Mouse (Mus musculus) thymus, postnatal 25 days (tissue): ENCODE data around the gene Wfdc1.

Source experiments
- DNase-seq: peaks from one replicate; pipeline ENCODE4 v3.0.0; 2022

Wfdc1 gene

DNA sequence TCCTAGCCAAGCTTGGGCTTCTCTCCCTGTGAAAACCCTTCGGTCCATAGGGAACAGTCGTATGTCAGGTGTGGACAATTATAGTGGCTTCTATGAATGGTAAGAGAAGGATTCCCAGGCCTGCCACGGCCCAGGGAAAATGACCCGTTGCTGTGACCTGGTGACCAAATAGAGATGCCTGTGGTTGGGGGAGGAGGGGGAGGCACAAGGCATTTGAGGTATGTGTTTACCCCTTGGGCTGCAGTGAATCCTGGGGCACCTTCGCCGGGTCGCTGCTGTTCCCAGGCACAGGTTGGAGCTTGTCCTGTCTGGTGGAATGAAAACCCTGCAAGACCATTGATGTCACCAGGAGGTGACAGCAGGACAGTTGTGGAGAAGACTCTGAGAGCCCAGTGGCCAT lies 28.5 kb downstream of the Wfdc1 start:
- no peak for DNase-seq

GRCm38 (mm10) chr8:119697163-119697562 lies 31.0 kb downstream of the Wfdc1 start:
- no peak for DNase-seq

DNA sequence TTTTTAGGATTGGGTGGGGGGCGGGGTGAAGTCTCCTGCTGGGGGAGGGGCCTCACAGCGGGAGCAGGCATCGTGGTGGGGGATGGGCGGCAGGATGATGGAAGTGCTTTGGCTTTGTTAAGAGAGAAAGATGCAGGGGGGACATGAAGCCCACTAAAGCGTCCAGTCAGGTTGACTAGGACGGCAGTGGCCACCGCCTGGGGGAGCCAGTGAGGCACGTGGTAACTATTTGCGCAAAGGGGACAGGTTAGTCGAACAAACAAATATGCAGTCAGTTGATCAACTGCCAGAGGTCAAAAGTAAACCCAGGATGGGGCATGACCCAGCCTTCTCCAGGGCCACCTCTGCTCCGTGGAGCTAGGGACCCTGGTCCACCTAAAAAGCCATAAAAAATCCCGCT lies 32.8 kb downstream of the Wfdc1 start:
- peak; percentile 59 for DNase-seq

DNA sequence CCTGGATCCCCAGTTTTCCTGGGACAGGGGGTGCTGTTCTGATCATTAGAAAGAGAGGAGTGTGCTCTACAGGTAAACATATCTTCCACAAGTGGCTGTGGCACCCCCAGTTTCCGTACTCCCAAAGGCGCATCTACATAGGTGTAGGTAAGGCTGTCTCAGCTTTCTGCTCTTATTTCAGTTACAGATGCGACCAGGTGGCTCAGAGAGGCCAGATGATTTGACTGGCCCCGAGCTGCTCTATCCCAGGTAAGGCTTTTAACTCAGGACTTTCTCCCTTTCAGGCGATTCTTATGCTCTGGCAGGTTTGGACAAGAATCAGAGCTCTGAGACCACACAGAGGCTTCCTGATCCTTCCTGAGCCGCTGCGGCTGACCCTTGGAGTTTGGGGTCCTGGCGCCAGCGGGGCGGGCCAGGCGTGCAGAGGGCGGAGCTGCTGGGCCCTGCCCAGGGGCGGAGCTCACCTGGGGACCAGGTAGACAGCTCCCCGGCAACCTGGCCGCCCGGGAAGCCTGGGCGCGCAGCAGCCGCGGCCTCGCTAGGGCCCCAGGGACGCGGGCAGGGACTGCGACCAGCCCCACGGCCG lies 33.5 kb downstream of the Wfdc1 start, which contains the start of gene Atp2c2:
Gene Atp2c2 (plus strand): TSS at position 461 of the 586 bp plus-strand sequence.
- no peak for DNase-seq

DNA sequence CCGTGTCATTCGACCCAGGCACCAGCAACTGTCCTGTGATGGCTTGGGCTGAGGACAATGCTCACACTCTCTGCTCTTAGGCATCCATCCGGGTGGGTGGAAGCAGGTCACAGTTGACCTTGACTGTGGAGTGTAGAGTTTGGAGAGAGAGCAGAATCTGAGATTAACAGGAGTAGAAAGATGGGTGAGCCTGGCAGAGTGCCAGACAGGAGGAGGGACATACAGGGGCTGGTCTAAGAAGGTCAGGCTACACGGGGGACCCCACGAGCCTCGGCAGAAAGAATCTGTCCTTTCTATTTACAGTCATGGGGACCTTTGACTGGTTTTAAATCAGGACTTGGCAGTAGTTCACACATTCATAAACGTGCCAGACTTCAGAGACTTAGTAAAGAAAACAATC lies 36.8 kb downstream of the Wfdc1 start:
- no peak for DNase-seq

- no peak for DNase-seq
Observed at GRCm38 (mm10) chr8:119707146-119707545, 41.0 kb downstream of the Wfdc1 start.

GRCm38 (mm10) chr8:119708471-119708870 lies 42.3 kb downstream of the Wfdc1 start:
- DNase-seq = no peak

- DNase-seq = no peak
Observed at GRCm38 (mm10) chr8:119708878-119709702, 42.9 kb downstream of the Wfdc1 start.

GRCm38 (mm10) chr8:119709703-119710093 lies 43.5 kb downstream of the Wfdc1 start:
- DNase-seq = no peak

DNA sequence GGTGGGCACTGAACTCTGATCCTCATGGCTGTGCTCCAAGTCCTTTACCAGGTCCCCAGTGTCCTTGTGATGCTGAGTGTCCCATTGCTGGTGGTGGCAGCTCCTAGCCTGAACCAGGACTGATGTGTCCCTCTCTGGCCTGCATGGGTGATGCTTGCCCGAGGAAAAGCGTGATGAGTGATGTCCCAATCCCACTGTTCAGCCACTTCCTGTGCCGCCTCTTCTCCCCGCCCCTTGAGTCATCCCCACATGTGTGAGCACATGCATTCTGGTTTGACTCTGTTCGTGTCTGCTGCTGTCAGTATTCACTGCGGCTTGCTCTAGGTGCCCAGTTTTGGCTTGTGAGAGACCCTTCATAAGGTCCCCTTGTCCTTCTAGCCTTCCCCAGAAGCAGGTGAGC lies 46.1 kb downstream of the Wfdc1 start:
- no peak for DNase-seq

- DNase-seq = no peak
Observed at GRCm38 (mm10) chr8:119713421-119713820, 47.3 kb downstream of the Wfdc1 start.

DNA sequence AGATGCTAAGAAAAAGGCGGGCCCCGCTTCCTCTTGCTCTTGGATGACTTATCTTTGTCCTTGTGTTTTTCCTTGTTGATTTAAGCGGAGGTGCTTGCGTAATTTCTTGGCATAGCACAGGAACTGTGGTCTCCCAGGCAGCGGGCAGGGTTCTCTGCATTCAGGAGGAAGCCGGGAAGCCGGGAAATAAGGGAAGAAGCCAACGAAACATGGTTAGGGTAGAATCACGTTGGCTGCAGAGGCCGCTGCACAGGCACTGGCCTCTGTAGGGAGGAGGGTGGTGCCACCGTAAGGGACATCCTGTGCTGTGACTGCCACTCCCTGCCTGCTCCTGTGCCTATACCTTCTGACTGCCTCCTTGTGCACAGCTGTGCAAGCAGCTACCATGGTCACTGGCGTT lies 49.1 kb downstream of the Wfdc1 start:
- no peak for DNase-seq

- no peak for DNase-seq
Observed at GRCm38 (mm10) chr8:119716730-119717299, 50.6 kb downstream of the Wfdc1 start.

- DNase-seq = peak; percentile 46
Observed at GRCm38 (mm10) chr8:119717765-119718164, 51.6 kb downstream of the Wfdc1 start.

GRCm38 (mm10) chr8:119719011-119719501 lies 52.9 kb downstream of the Wfdc1 start:
- no peak for DNase-seq

DNA sequence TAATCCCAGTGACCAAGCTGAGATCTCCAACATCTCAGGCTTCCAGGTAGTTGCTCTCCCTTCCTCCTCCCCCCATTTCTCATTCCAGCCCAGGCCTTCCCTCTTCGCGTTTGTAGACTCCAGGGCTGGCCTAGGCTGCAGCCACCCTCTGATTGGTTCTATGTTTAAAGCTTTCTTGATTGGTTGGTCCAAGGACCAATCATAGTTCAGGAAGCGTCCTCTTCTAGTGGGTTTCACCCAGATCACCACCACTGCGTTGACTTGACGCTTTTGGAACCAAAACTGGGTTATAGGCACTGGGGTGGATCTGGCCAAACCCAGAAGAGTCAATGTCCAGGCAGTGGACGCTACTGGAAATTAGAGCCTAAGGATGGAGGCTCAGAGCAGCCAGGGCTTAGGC lies 56.2 kb downstream of the Wfdc1 start:
- no peak for DNase-seq

DNA sequence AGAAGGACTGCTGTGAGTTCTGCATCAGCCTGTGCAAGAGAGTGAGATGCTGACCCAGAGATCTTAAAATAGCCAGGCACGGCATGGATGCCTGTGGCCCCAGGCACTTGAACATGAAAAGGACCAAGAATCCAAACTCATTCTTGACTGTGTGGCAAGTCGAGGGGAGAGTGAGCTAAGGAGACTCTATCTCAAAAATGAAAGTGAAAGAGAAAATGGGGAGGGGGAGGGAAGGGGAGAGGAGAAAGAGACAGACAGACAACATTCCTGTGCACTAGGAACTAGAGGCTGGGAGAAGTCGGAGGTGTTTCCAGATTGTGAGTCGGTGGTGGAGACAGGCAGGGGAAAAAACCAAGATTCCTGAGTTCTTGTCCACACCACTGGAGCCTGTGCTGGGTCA lies 57.5 kb downstream of the Wfdc1 start:
- no peak for DNase-seq

DNA sequence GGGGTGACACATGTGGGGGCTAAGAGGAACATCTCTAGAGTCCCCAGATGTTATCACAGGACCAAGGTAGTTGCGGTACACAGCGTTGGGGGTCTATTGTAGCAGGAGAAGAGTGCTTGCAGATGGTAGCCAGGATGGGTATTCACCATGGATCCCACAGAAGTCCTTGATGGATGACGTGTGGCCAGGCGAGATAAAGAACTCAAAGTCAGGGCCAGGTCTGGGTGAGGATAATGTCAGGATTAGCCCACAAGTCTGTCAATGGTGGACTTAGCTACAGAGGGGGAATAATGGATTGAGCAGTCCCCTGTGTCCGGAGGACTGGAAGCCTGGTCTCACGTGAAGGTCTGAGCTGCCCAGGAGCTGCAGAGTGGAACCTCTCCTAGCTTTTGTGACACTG lies 58.4 kb downstream of the Wfdc1 start:
- DNase-seq = no peak

GRCm38 (mm10) chr8:119727093-119727492 lies 60.9 kb downstream of the Wfdc1 start:
- no peak for DNase-seq

GRCm38 (mm10) chr8:119728351-119728895 lies 62.3 kb downstream of the Wfdc1 start:
- DNase-seq = no peak

GRCm38 (mm10) chr8:119732072-119732471 lies 65.9 kb downstream of the Wfdc1 start:
- DNase-seq = no peak

DNA sequence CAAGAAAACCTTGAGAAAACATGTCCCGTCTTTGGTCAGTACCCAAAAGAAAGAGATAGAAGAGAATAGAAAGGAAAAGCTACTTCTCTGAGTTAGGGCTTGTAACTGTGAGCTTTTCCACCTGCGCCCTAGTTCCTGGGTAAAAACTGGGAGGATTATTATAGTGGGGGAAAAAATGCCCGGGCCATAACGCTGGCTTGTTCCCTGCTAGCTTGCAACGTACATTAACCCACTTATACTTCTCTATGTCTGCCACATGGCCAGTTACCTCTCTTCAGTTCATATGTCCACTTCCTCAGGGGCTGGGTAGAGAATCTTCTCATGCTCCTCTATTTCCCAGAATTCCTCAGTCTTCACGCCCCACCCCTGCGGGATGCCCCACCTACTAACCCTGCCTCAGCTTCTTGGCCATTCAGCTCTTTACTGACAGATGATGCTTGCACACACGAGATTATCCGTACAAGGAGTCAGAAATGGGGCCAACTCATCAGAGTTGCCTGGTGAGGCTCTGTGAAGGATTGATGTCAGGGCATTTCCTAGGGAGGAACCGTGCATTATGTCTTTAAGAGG lies 70.3 kb downstream of the Wfdc1 start:
- DNase-seq = no peak
